Mouse (Mus musculus) CH12.LX (cell line): Measurements from ENCODE around the gene Yae1d1. TPM values are rescaled to one million over a fixed set of nuclear protein-coding genes. Genes with fewer than 3 reads are reported as not detected.

Source experiments
- DNase-seq: peaks from one replicate; pipeline ENCODE4 v3.0.0-alpha.2; 2013; ENCODE audit errors: extremely low read depth
- H3K27ac ChIP-seq: 2 replicates; pipeline ENCODE4 v1.5.1; 2012; ENCODE audit warnings: low read depth, mild to moderate bottlenecking, control low read depth, moderate library complexity; ENCODE audit not compliant: insufficient read depth
- H3K27me3 ChIP-seq: replicated peaks from 2 replicates; pipeline ENCODE3; 2012; ENCODE audit warnings: inconsistent platforms
- H3K36me3 ChIP-seq, 2 experiments: replicated peaks in 1 of 2; 2 replicates each; pipeline versions ENCODE3 to v1.6.1; 2012; ENCODE audit warnings: inconsistent platforms in 1 of 2, low read length in 1 of 2, mild to moderate bottlenecking in 1 of 2, mixed read lengths in 1 of 2, moderate library complexity in 1 of 2; ENCODE audit not compliant: control insufficient read depth in 1 of 2, insufficient read depth in 1 of 2
- H3K4me1 ChIP-seq, 2 experiments: 2 replicates each; pipeline ENCODE4 v1.6.1; 2012; ENCODE audit warnings: inconsistent platforms in 1 of 2, moderate library complexity in 1 of 2; ENCODE audit not compliant: insufficient read depth in 2 of 2, control insufficient read depth in 1 of 2
- H3K4me2 ChIP-seq: 2 replicates; pipeline ENCODE4 v1.6.1; 2012; ENCODE audit warnings: low read depth, mild to moderate bottlenecking, control low read depth; ENCODE audit not compliant: poor library complexity, insufficient read depth, severe bottlenecking
- H3K4me3 ChIP-seq, 3 experiments: fragments of 150-350 bp in 1 of 3; sonication (generic) in 1 of 3; replicated peaks in 1 of 3; 2 replicates each; pipeline versions ENCODE3 to v1.5.1; 2011 to 2012; ENCODE audit warnings: low read depth in 2 of 3, low read length in 2 of 3, mild to moderate bottlenecking in 2 of 3, moderate library complexity in 2 of 3, control low read depth in 1 of 3, improper control_type of control experiment in 1 of 3, inconsistent platforms in 1 of 3, mixed read lengths in 1 of 3; ENCODE audit not compliant: poor library complexity in 1 of 3
- H3K79me2 ChIP-seq: replicated peaks from 2 replicates; pipeline ENCODE4 v1.6.1; 2012; ENCODE audit warnings: mild to moderate bottlenecking, moderate library complexity; ENCODE audit not compliant: control insufficient read depth, poor library complexity, insufficient read depth, severe bottlenecking; ENCODE audit errors: extremely low read depth
- H3K9ac ChIP-seq: 2 replicates; pipeline ENCODE4 v1.6.1; 2012; ENCODE audit warnings: low read depth, mild to moderate bottlenecking, control low read depth, moderate library complexity; ENCODE audit not compliant: insufficient read depth
- H3K9me3 ChIP-seq: replicated peaks from 2 replicates; pipeline ENCODE3; 2012; ENCODE audit warnings: low read length, inconsistent platforms, mixed read lengths
- ELF1 ChIP-seq: IDR thresholded peaks from 2 replicates; pipeline ENCODE4 v1.6.1; 2014; ENCODE audit warnings: low read depth, mild to moderate bottlenecking, inconsistent platforms, low read length, improper control_type of control experiment
- ETS1 ChIP-seq: conservative IDR thresholded peaks from 2 replicates; pipeline ENCODE4 v1.6.1; 2012; ENCODE audit warnings: low read depth, mild to moderate bottlenecking, inconsistent platforms, low read length, improper control_type of control experiment, moderate library complexity
- JUN ChIP-seq: IDR thresholded peaks from 2 replicates; pipeline ENCODE4 v1.6.1; 2011; ENCODE audit warnings: low read depth, mild to moderate bottlenecking, low read length, improper control_type of control experiment, moderate library complexity; ENCODE audit not compliant: insufficient read depth
- MYC ChIP-seq: IDR thresholded peaks from 2 replicates; pipeline ENCODE4 v1.6.1; 2011; ENCODE audit warnings: low read depth, mild to moderate bottlenecking, improper control_type of control experiment, low read length
- PAX5 ChIP-seq: IDR thresholded peaks from 2 replicates; pipeline ENCODE4 v1.6.1; 2012; ENCODE audit warnings: low read length, inconsistent platforms, mixed read lengths
- UBTF ChIP-seq: IDR thresholded peaks from 2 replicates; pipeline ENCODE4 v1.6.1; 2012; ENCODE audit warnings: low read depth, mild to moderate bottlenecking, inconsistent platforms, low read length, improper control_type of control experiment, moderate library complexity
- ZC3H11A ChIP-seq: IDR thresholded peaks from 2 replicates; pipeline ENCODE4 v1.6.1; 2012; ENCODE audit warnings: low read depth, mild to moderate bottlenecking, inconsistent platforms, low read length, improper control_type of control experiment
- dilution Hi-C: fragments of 300-500 bp; cut with MboI; formaldehyde crosslinking; loops from 2 replicates; pipeline ENCODE4 v1.14.3; 2020; ENCODE audit warnings: low sequenced_read_pairs; ENCODE audit not compliant: extremely low pct_unique_long_range_greater_than_20kb, extremely low pct_ligation_motif_present
- in situ Hi-C: fragments of 300-500 bp; cut with MboI; formaldehyde crosslinking; loops from 3 replicates; pipeline ENCODE4 v1.14.3; 2019; ENCODE audit warnings: low sequenced_read_pairs, low pct_ligation_motif_present, low pct_unique_long_range_greater_than_20kb, mixed read lengths
- polyA plus RNA-seq: library from polyadenylated mRNA; unstranded; fragments of >175 nt; gene quantifications from 2 replicates; pipeline ENCODE4 v1.2.1, GENCODE M21; 2012; ENCODE audit warnings: low read depth; ENCODE audit not compliant: insufficient read length
- total RNA-seq, 2 experiments: library from RNA; depleted of rRNA; stranded (reverse); fragments of 300-350 nt in 1 of 2; fragments of >200 nt in 1 of 2; gene quantifications; 2 replicates each; pipeline ENCODE4 v1.2.3; 2012 to 2014

The Yae1d1 gene
- total and polyA plus RNA-seq, 3 experiments = 18.7 to 54.3 (median 26.0) TPM

- in situ Hi-C loops = loop anchor here (10.0 kb wide), 1 partner anchor 52 kb away; the partner anchor contains the start of gene Yae1d1
- no peak for TF ChIP-seq JUN
- no peak for TF ChIP-seq MYC
- no peak for TF ChIP-seq ETS1
- TF ChIP-seq ZC3H11A = no peak
- no peak for TF ChIP-seq PAX5
- no peak for TF ChIP-seq UBTF
- TF ChIP-seq ELF1 = no peak
- Histone ChIP-seq H3K36me3 (peaks cover 0 to 3% of the 10 kb centered on the region in 2 experiments), H3K9ac (no peak overlapping the region), H3K9me3 (no peaks in the 10 kb centered on the region), H3K27ac (no peak overlapping the region), H3K27me3 (no peaks in the 10 kb centered on the region), H3K79me2 (peaks cover 4% of the 10 kb centered on the region; the same call in 1 of the 2 replicates), H3K4me3 (no peak overlapping the region), H3K4me1 (peaks cover 0 to 27% of the 10 kb centered on the region in 2 experiments; a peak in 2 of 4 replicates), H3K4me2 (no peak overlapping the region)
- dilution Hi-C loops = no loop called here
- DNase-seq = no peak
These were observed 50.8 kb downstream of the Yae1d1 start for GRCm38 (mm10) chr13:17942338-17942737.

Other genes starting within 250 kb of the Yae1d1 start
- gene Cdk13, start 188.3 kb downstream of the Yae1d1 start, total RNA-seq (2012; rRNA removed) = 20.1 and 22.2 TPM in 2 replicates
- gene Cdk13, start 188.3 kb downstream of the Yae1d1 start, total RNA-seq (2014; rRNA removed) = 19.8 and 22.8 TPM in 2 replicates
- gene Cdk13, start 188.3 kb downstream of the Yae1d1 start, polyA plus RNA-seq = 27.0 and 27.3 TPM in 2 replicates
- gene Rala, start 49.1 kb downstream of the Yae1d1 start, total RNA-seq (2012; rRNA removed) = 26.1 and 31.1 TPM in 2 replicates
- 26.7 and 32.0 TPM in 2 replicates for gene Rala, start 49.1 kb downstream of the Yae1d1 start, total RNA-seq (2014; rRNA removed)
- gene Rala, start 49.1 kb downstream of the Yae1d1 start, polyA plus RNA-seq = 45.3 and 70.1 TPM in 2 replicates